ENCODE assay signal across 11 mouse cellular contexts in the genomic region with DNA sequence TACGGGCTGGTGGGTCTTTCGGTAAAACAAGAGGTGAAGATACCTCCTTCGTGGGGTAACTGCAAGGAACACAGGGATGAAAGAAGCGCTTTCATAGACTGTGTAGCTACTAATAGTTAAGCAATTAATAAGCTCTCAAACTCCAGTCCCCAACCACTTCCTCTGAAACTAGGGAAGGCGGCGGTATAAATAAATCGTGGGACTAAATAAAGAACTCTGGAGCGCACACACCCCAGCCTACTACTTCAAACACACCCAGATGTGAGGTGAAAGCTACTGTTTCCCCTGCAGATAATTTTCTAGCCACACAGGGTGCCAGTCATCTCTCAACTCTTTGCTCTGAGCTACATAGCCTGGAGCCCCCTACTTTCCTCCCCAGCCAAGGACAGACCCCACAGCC. TPM values are rescaled to one million over a fixed set of nuclear protein-coding genes. Genes with fewer than 3 reads are reported as not detected.
DNase-seq lines count a peak whose midpoint lies in the region; ATAC-seq and TF ChIP-seq lines count a peak whose summit lies in the region.
"Had no signal": no experiment of that assay in that cellular context is flagged by ENCODE, and none has a peak within 500 bp of the region (broad histone marks: within the 10 kb centered on the region; RNA-seq: fewer than 3 reads in every experiment).

No protein-coding gene starts in this region.

- no peaks in the 10 kb centered on the region for H3K36me3 ChIP-seq in thymus, adult 2 months (ENCODE audit: control insufficient read depth, insufficient read depth, low read length)
- peaks cover 43% of the 10 kb centered on the region for H3K36me3 ChIP-seq in forebrain, embryonic 13.5 days (ENCODE audit: poor library complexity, severe bottlenecking)
- peaks cover 20% of the 10 kb centered on the region for H3K36me3 ChIP-seq in limb, embryonic 14.5 days (ENCODE audit: control insufficient read depth, insufficient read depth, low read length)
- no peaks in the 10 kb centered on the region for H3K36me3 ChIP-seq in stomach, embryonic 15.5 days
- H3K36me3 ChIP-seq in intestine, embryonic 15.5 days, result peaks cover 3% of the 10 kb centered on the region; the same call in 1 of the 2 replicates
- H3K36me3 ChIP-seq in heart, embryonic 10.5 days, result peaks cover 24% of the 10 kb centered on the region

- no peaks in the 10 kb centered on the region for H3K9me3 ChIP-seq in forebrain, embryonic 13.5 days (replicated peaks)
- no peaks in the 10 kb centered on the region for H3K9me3 ChIP-seq in limb, embryonic 14.5 days (ENCODE audit: control insufficient read depth, low read length)
- no peaks in the 10 kb centered on the region for H3K9me3 ChIP-seq in stomach, embryonic 15.5 days
- H3K9me3 ChIP-seq in intestine, embryonic 15.5 days, result no peaks in the 10 kb centered on the region
- H3K9me3 ChIP-seq in heart, embryonic 10.5 days, result no peaks in the 10 kb centered on the region

- ATAC-seq in forebrain, embryonic 13.5 days, result no peak
- no peak for ATAC-seq in limb, embryonic 14.5 days (ENCODE audit: low FRiP score, low read depth)
- no peak for ATAC-seq in stomach, embryonic 15.5 days (ENCODE audit: insufficient read depth, low FRiP score, low read depth)
- no peak for ATAC-seq in intestine, embryonic 15.5 days
- ATAC-seq: Patski had no signal

- 7% methylated on average over 8 of the region's 8 CpGs for WGBS in thymus, adult 2 months
- 29% methylated on average over 8 of the region's 8 CpGs for WGBS in forebrain, embryonic 13.5 days
- WGBS in limb, embryonic 14.5 days, result 64% methylated on average over 8 of the region's 8 CpGs
- WGBS in stomach, embryonic 15.5 days, result 44% methylated on average over 8 of the region's 8 CpGs
- whole genome bisulfite sequencing in intestine, embryonic 15.5 days, result 65% methylated on average over 8 of the region's 8 CpGs
- 86% methylated on average over 8 of the region's 8 CpGs for WGBS in heart, embryonic 10.5 days

- no peaks in the 10 kb centered on the region for H3K27me3 ChIP-seq in thymus, adult 2 months (ENCODE audit: control insufficient read depth, insufficient read depth, low read length)
- H3K27me3 ChIP-seq in forebrain, embryonic 13.5 days, result no peaks in the 10 kb centered on the region
- H3K27me3 ChIP-seq in limb, embryonic 14.5 days (ENCODE audit: control insufficient read depth, insufficient read depth, low read length), result no peaks in the 10 kb centered on the region
- no peaks in the 10 kb centered on the region for H3K27me3 ChIP-seq in stomach, embryonic 15.5 days (replicated peaks)
- no peaks in the 10 kb centered on the region for H3K27me3 ChIP-seq in intestine, embryonic 15.5 days (replicated peaks)
- H3K27me3 ChIP-seq in heart, embryonic 10.5 days (ENCODE audit: insufficient read depth, poor library complexity, severe bottlenecking), result no peaks in the 10 kb centered on the region
- H3K27me3 ChIP-seq: Patski had no signal

- H3K4me2 ChIP-seq in forebrain, embryonic 13.5 days, result peak overlapping the region; percentile 56
- no peak overlapping the region; the same call in none of the 2 replicates for H3K4me2 ChIP-seq in limb, embryonic 14.5 days (replicated peaks; ENCODE audit: low read depth, low read length, severe bottlenecking)
- H3K4me2 ChIP-seq in stomach, embryonic 15.5 days, result no peak overlapping the region; the same call in 1 of the 2 replicates
- no peak overlapping the region for H3K4me2 ChIP-seq in intestine, embryonic 15.5 days (replicated peaks)

- no peak for TF ChIP-seq POLR2A in thymus, adult 2 months (IDR thresholded peaks at IDR 0.05; ENCODE audit: control insufficient read depth, extremely low read depth, insufficient read depth, low read length, poor library complexity)
- TF ChIP-seq POLR2A in limb, embryonic 14.5 days (IDR thresholded peaks at IDR 0.05; ENCODE audit: borderline replicate concordance, extremely low read depth, insufficient read depth, insufficient read length), result no peak

- peak overlapping the region; percentile 65 for H3K27ac ChIP-seq in thymus, adult 2 months (ENCODE audit: control insufficient read depth, insufficient read depth, low read length)
- H3K27ac ChIP-seq in forebrain, embryonic 13.5 days, result peak overlapping the region; percentile 94
- H3K27ac ChIP-seq in limb, embryonic 14.5 days (replicated peaks; ENCODE audit: low read depth, low read length), result 0 out of 2 replicates have a peak overlapping the region, but pooled peaks have one; percentile 39
- H3K27ac ChIP-seq in stomach, embryonic 15.5 days, result peak overlapping the region; percentile 35; the same call in 1 of the 2 replicates
- H3K27ac ChIP-seq in intestine, embryonic 15.5 days, result no peak overlapping the region
- no peak overlapping the region for H3K27ac ChIP-seq in heart, embryonic 10.5 days

- no peak for TF ChIP-seq CTCF in thymus, adult 2 months (IDR thresholded peaks at IDR 0.05; ENCODE audit: borderline replicate concordance, control insufficient read depth, extremely low read depth, insufficient read depth, low read length, poor library complexity)

- DNase-seq in thymus, adult 2 months, result no peak
- DNase-seq in thymus, postnatal 10 days (ENCODE audit: low spot score in 2 of 2), result no peak
- no peak for DNase-seq in limb, embryonic 14.5 days (ENCODE audit: low spot score)
- no peak for DNase-seq in urinary bladder, postnatal 14 days (ENCODE audit: low spot score)
- DNase-seq in heart, embryonic 10.5 days (ENCODE audit: low spot score), result no peak
- DNase-seq: cerebellum, adult 2 months; gastrocnemius, postnatal 10 days had no signal

- H3K4me3 ChIP-seq in thymus, adult 2 months (ENCODE audit: control insufficient read depth, insufficient read depth, low read length), result peak overlapping the region; percentile 26; the same call in 1 of the 2 replicates
- H3K4me3 ChIP-seq in forebrain, embryonic 13.5 days, result peak overlapping the region; percentile 23
- no peak overlapping the region for H3K4me3 ChIP-seq in limb, embryonic 14.5 days (replicated peaks; ENCODE audit: low read length)
- H3K4me3 ChIP-seq in stomach, embryonic 15.5 days (replicated peaks), result no peak overlapping the region
- H3K4me3 ChIP-seq in intestine, embryonic 15.5 days (replicated peaks), result no peak overlapping the region
- H3K4me3 ChIP-seq in heart, embryonic 10.5 days, result no peak overlapping the region

- H3K4me1 ChIP-seq in thymus, adult 2 months (replicated peaks; ENCODE audit: control insufficient read depth, insufficient read depth, low read length), result peaks cover 65% of the 10 kb centered on the region
- peaks cover 93% of the 10 kb centered on the region for H3K4me1 ChIP-seq in forebrain, embryonic 13.5 days
- H3K4me1 ChIP-seq in limb, embryonic 14.5 days (ENCODE audit: control insufficient read depth, insufficient read depth, low read length), result peaks cover 37% of the 10 kb centered on the region
- H3K4me1 ChIP-seq in stomach, embryonic 15.5 days, result peaks cover 30% of the 10 kb centered on the region
- peaks cover 32% of the 10 kb centered on the region for H3K4me1 ChIP-seq in intestine, embryonic 15.5 days (replicated peaks)
- peaks cover 65% of the 10 kb centered on the region for H3K4me1 ChIP-seq in heart, embryonic 10.5 days

- H3K9ac ChIP-seq in forebrain, embryonic 13.5 days, result peak overlapping the region; percentile 56
- H3K9ac ChIP-seq in limb, embryonic 14.5 days (ENCODE audit: low read depth, low read length, severe bottlenecking), result no peak overlapping the region
- H3K9ac ChIP-seq in stomach, embryonic 15.5 days, result no peak overlapping the region
- no peak overlapping the region for H3K9ac ChIP-seq in intestine, embryonic 15.5 days

RNA-seq across cellular contexts. Expression of gene Vangl2, which starts 12.2 kb away (rescaled TPM):
- polyA plus RNA-seq in thymus, adult 2 months (2012; rRNA removed), result 20.5 and 27.3 TPM in 2 replicates
- polyA plus RNA-seq in forebrain, embryonic 13.5 days (2015; fragmentation: Nextera tagmentation; extraction: Ambion mirVana), result 55.0 and 55.4 TPM in 2 replicates
- 29.4 and 35.6 TPM in 2 replicates for polyA plus RNA-seq in limb, embryonic 14.5 days (2012; rRNA removed)
- polyA plus RNA-seq in limb, embryonic 14.5 days (2014; fragmentation: Nextera tagmentation; extraction: Ambion mirVana), result 15.6 and 19.1 TPM in 2 replicates
- 9.9 and 11.3 TPM in 2 replicates for polyA plus RNA-seq in stomach, embryonic 15.5 days (2015; fragmentation: Nextera tagmentation; extraction: Ambion mirVana)
- 8.9 and 10.1 TPM in 2 replicates for polyA plus RNA-seq in intestine, embryonic 15.5 days (2015; fragmentation: Nextera tagmentation; extraction: Ambion mirVana)
- polyA plus RNA-seq in heart, embryonic 10.5 days (2016; fragmentation: Nextera tagmentation; extraction: Ambion mirVana), result 12.8 and 16.0 TPM in 2 replicates

RNA-seq across cellular contexts. Expression of gene Nhlh1, which starts 41.3 kb away (rescaled TPM):
- 0.14 and 0.18 TPM in 2 replicates for polyA plus RNA-seq in thymus, adult 2 months (2012; rRNA removed)
- 7.3 and 7.8 TPM in 2 replicates for polyA plus RNA-seq in forebrain, embryonic 13.5 days (2015; fragmentation: Nextera tagmentation; extraction: Ambion mirVana)
- polyA plus RNA-seq in limb, embryonic 14.5 days (2012; rRNA removed), result 0.25 and 0.41 TPM in 2 replicates
- not detected in 2 replicates for polyA plus RNA-seq in limb, embryonic 14.5 days (2014; fragmentation: Nextera tagmentation; extraction: Ambion mirVana)
- polyA plus RNA-seq in stomach, embryonic 15.5 days (2015; fragmentation: Nextera tagmentation; extraction: Ambion mirVana), result not detected in 2 replicates
- polyA plus RNA-seq in intestine, embryonic 15.5 days (2015; fragmentation: Nextera tagmentation; extraction: Ambion mirVana), result 0.06 and 0.09 TPM in 2 replicates
- 0.09 TPM in 1 of 2 replicates, not detected in the other for polyA plus RNA-seq in heart, embryonic 10.5 days (2016; fragmentation: Nextera tagmentation; extraction: Ambion mirVana)
- polyA plus RNA-seq: Patski had no signal

Comparison
In these comparisons a context has a peak if more than half of its experiments do, and no peak if none do; other contexts are left out.
1. H3K27ac ChIP-seq: peak in thymus, adult 2 months (single experiment), forebrain, embryonic 13.5 days (single experiment), limb, embryonic 14.5 days (single experiment) and stomach, embryonic 15.5 days (single experiment); none in intestine, embryonic 15.5 days (single experiment) and heart, embryonic 10.5 days (single experiment).
2. H3K4me3 ChIP-seq: peak in thymus, adult 2 months (single experiment) and forebrain, embryonic 13.5 days (single experiment); none in limb, embryonic 14.5 days (single experiment), stomach, embryonic 15.5 days (single experiment), intestine, embryonic 15.5 days (single experiment) and heart, embryonic 10.5 days (single experiment).